ENCODE assay signal across 12 mouse cellular contexts in genomic region chr10:60892730-60893129, GRCm38 (mm10).
DNase-seq lines count a peak whose midpoint lies in the region; ATAC-seq and TF ChIP-seq lines count a peak whose summit lies in the region.
"Had no signal": no experiment of that assay in that cellular context is flagged by ENCODE, and none has a peak within 500 bp of the region (broad histone marks: within the 10 kb centered on the region; RNA-seq: fewer than 3 reads in every experiment).

No protein-coding gene starts in this region.

- H3K4me1 ChIP-seq in heart, embryonic 13.5 days: peaks cover 24% of the 10 kb centered on the region
- H3K4me1 ChIP-seq in forebrain, embryonic 14.5 days (ENCODE audit: control insufficient read depth, insufficient read depth, low read length): peaks cover 21% of the 10 kb centered on the region
- H3K4me1 ChIP-seq in kidney, postnatal 0 days (replicated peaks; ENCODE audit: insufficient read depth, low read length): 0 out of 2 replicates have a peak, but pooled peaks cover 6% of the 10 kb centered on the region
- peaks cover 6% of the 10 kb centered on the region; the same call in 1 of the 2 replicates for H3K4me1 ChIP-seq in heart, embryonic 11.5 days (ENCODE audit: control insufficient read depth, insufficient read depth, low read length)

- no peaks in the 10 kb centered on the region for H3K36me3 ChIP-seq in heart, embryonic 13.5 days
- no peaks in the 10 kb centered on the region for H3K36me3 ChIP-seq in forebrain, embryonic 14.5 days (ENCODE audit: control insufficient read depth, insufficient read depth, low read length)
- H3K36me3 ChIP-seq in kidney, postnatal 0 days (ENCODE audit: insufficient read depth, low read length): no peaks in the 10 kb centered on the region
- H3K36me3 ChIP-seq in heart, embryonic 11.5 days (ENCODE audit: control insufficient read depth, insufficient read depth, low read length): no peaks in the 10 kb centered on the region

- H3K27ac ChIP-seq in heart, embryonic 13.5 days (replicated peaks): no peak overlapping the region
- peak overlapping the region; percentile 61 for H3K27ac ChIP-seq in forebrain, embryonic 14.5 days (ENCODE audit: low read depth, low read length)
- peak overlapping the region; percentile 36; the same call in 1 of the 2 replicates for H3K27ac ChIP-seq in kidney, postnatal 0 days
- no peak overlapping the region for H3K27ac ChIP-seq in heart, embryonic 11.5 days (ENCODE audit: low read depth, low read length)

- H3K9me3 ChIP-seq in heart, embryonic 13.5 days: no peaks in the 10 kb centered on the region
- no peaks in the 10 kb centered on the region for H3K9me3 ChIP-seq in forebrain, embryonic 14.5 days (replicated peaks; ENCODE audit: control insufficient read depth, low read length)
- no peaks in the 10 kb centered on the region for H3K9me3 ChIP-seq in kidney, postnatal 0 days (replicated peaks; ENCODE audit: low read length)
- H3K9me3 ChIP-seq in heart, embryonic 11.5 days (replicated peaks; ENCODE audit: control insufficient read depth, low read length): no peaks in the 10 kb centered on the region

- DNase-seq in heart, postnatal 36 days: no peak
- DNase-seq in forebrain, embryonic 14.5 days (ENCODE audit: low spot score): no peak
- DNase-seq in kidney, postnatal 0 days (ENCODE audit: low spot score): peak; percentile 76
- DNase-seq in lung, postnatal 4 days: peak; percentile 36 to 52
- DNase-seq in heart, adult 9 months (ENCODE audit: low spot score in 2 of 2): no peak
- DNase-seq in gastrocnemius, postnatal 25 days: no peak
- DNase-seq: cerebellum, adult 9-11 months; liver, postnatal 0 days; retina, postnatal 1 day; thymus, adult 18-20 months had no signal

- H3K27me3 ChIP-seq in heart, embryonic 13.5 days (replicated peaks): no peaks in the 10 kb centered on the region
- no peaks in the 10 kb centered on the region for H3K27me3 ChIP-seq in forebrain, embryonic 14.5 days (replicated peaks; ENCODE audit: control insufficient read depth, insufficient read depth, low read length)
- H3K27me3 ChIP-seq in kidney, postnatal 0 days (ENCODE audit: insufficient read depth, low read length): no peaks in the 10 kb centered on the region
- no peaks in the 10 kb centered on the region for H3K27me3 ChIP-seq in heart, embryonic 11.5 days (ENCODE audit: control insufficient read depth, insufficient read depth, low read length)

- TF ChIP-seq CTCF in kidney, postnatal 0 days (IDR thresholded peaks at IDR 0.05; ENCODE audit: low read depth): no peak

- no peak overlapping the region for H3K9ac ChIP-seq in heart, embryonic 13.5 days
- H3K9ac ChIP-seq in forebrain, embryonic 14.5 days (ENCODE audit: low read length): no peak overlapping the region
- H3K9ac ChIP-seq in kidney, postnatal 0 days (ENCODE audit: low read depth, low read length): no peak overlapping the region
- no peak overlapping the region for H3K9ac ChIP-seq in heart, embryonic 11.5 days (ENCODE audit: low read depth, low read length)
- H3K9ac ChIP-seq: liver, postnatal 0 days had no signal

- 0 out of 2 replicates have a peak, but pooled peaks have one; percentile 33 for ATAC-seq in heart, embryonic 13.5 days (ENCODE audit: extremely low read depth, insufficient number of reproducible peaks, low FRiP score, low TSS enrichment)
- no peak for ATAC-seq in forebrain, embryonic 14.5 days
- peak; percentile 52; the same call in 1 of the 2 replicates for ATAC-seq in kidney, postnatal 0 days (replicated peaks; ENCODE audit: low FRiP score, low read depth)
- no peak for ATAC-seq in heart, embryonic 11.5 days (replicated peaks; ENCODE audit: insufficient number of reproducible peaks, low FRiP score, low TSS enrichment)
- ATAC-seq: liver, postnatal 0 days had no signal

- no peak overlapping the region for H3K4me2 ChIP-seq in heart, embryonic 13.5 days
- H3K4me2 ChIP-seq in forebrain, embryonic 14.5 days (ENCODE audit: low read length): no peak overlapping the region
- no peak overlapping the region for H3K4me2 ChIP-seq in kidney, postnatal 0 days (ENCODE audit: low read length)
- H3K4me2 ChIP-seq in heart, embryonic 11.5 days: no peak overlapping the region

- H3K4me3 ChIP-seq in heart, embryonic 13.5 days: no peak overlapping the region
- no peak overlapping the region for H3K4me3 ChIP-seq in forebrain, embryonic 14.5 days (ENCODE audit: low read depth, low read length)
- H3K4me3 ChIP-seq in kidney, postnatal 0 days (replicated peaks; ENCODE audit: low read depth, low read length): no peak overlapping the region
- H3K4me3 ChIP-seq in heart, embryonic 11.5 days (ENCODE audit: low read depth, low read length): no peak overlapping the region

- intact Hi-C loops in heart, postnatal 36 days (cut with DNase I): no loop called here

- 31% methylated on average over 4 of the region's 4 CpGs for WGBS in heart, embryonic 13.5 days
- 56% methylated on average over 4 of the region's 4 CpGs for WGBS in forebrain, embryonic 14.5 days
- WGBS in kidney, postnatal 0 days: 5% methylated on average over 4 of the region's 4 CpGs
- WGBS in heart, embryonic 11.5 days (ENCODE audit: insufficient replicate concordance): 32% methylated on average over 4 of the region's 4 CpGs

Comparison
In these comparisons a context has a peak if more than half of its experiments do, and no peak if none do; other contexts are left out.
1. ATAC-seq: peak in heart, embryonic 13.5 days (single experiment) and kidney, postnatal 0 days (single experiment); none in forebrain, embryonic 14.5 days (single experiment) and heart, embryonic 11.5 days (single experiment).
2. H3K27ac ChIP-seq: peak in forebrain, embryonic 14.5 days (single experiment) and kidney, postnatal 0 days (single experiment); none in heart, embryonic 13.5 days (single experiment) and heart, embryonic 11.5 days (single experiment).
3. DNase-seq: peak in kidney, postnatal 0 days (single experiment) and lung, postnatal 4 days (2 of 2); none in heart, postnatal 36 days (0 of 2), forebrain, embryonic 14.5 days (single experiment), heart, adult 9 months (0 of 2) and gastrocnemius, postnatal 25 days (single experiment).